Mouse (Mus musculus): ENCODE results near the gene Tbc1d19. TPM values are rescaled to one million over a fixed set of nuclear protein-coding genes. Genes with fewer than 3 reads are reported as not detected.

Tbc1d19 gene
- 10 to 100 TPM; 22.4 to 22.6 TPM for total RNA-seq (2021)

- DNase-seq = peak; percentile 91
- intact Hi-C loops (cut with DNase I) = no loop called here
These were observed at the start of gene Tbc1d19 for GRCm38 (mm10) chr5:53809115-53809991. TSS of gene Tbc1d19 (plus strand) at chr5:53809606.

DNA sequence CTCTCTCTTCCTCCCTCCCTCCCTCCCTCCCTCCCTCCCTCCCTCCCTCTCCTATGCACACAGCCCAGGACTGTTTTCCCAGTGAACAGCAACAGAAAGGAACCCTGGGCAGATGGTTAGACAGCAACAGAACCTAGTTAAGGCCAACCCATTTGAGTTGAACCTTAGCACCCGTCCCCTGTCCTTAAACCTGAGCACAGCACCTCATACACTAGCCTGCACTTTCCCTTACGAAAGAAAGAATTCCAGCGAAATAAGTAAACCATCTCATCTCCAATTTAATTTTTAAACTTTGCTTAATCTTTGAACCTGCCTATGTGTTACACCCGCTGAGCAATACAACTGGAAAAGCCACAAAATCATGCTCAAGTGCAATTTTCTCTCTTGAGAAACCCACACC is 49.5 kb upstream of the Tbc1d19 start:
- DNase-seq = no peak
- intact Hi-C loops (cut with DNase I) = no loop called here

- DNase-seq = no peak
- intact Hi-C loops (cut with DNase I) = no loop called here
These were observed 48.5 kb upstream of the Tbc1d19 start for GRCm38 (mm10) chr5:53760914-53761313.

DNA sequence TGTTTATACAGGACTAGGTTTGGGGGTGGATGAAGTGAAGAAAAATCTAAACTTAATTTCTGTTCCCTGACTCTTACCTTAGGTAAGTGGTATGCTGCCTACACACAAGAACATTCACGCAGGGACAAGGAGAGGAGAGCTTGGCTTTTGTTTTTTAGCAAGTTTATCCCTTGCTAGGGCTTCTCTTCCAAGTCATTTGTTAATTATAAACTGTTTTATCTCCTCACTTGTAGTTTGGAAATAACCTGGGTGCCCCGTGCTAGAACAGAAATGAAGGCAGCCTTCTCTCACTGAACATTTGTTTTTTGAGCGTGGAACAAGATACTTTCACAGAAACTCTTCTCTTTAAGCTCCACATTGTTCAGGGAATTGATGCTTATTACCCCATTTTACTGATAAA is 48.1 kb upstream of the Tbc1d19 start:
- intact Hi-C loops (cut with DNase I) = no loop called here
- no peak for DNase-seq

DNA sequence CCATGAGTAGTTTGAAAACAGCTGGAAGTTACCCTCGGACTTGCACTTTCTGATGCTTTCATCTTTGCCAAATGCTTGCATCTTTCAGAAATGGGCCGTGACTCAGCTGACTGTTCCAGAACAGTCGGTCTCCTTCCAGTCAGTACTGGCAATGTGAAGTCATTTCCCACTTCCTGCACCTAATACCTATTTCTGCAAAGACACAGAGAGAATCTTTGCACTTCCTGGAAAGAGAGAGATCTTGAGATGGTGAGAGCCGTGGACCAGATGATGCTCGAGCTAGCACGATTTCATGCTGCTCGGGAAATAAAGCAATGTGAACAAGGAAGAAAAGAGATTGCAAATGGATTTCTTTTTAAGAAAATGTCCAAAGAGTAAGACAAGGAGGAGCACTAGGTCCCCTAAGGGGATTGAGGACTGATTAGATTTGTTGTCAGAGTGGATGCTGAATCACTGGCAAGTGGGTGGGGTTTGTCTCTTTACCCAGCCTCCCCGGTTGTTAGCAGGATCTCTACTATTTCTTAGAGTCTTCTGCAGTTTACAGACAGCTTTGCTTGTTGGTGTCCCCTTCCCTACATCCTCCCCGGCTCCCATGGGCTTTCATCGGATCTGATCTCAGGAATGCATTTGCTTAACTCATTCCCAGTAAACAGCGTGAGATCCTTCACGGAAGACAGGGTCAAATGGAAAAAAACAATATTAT is 24.4 kb upstream of the Tbc1d19 start:
- DNase-seq = peak; percentile 4 to 28
- intact Hi-C loops (cut with DNase I) = no loop called here

DNA sequence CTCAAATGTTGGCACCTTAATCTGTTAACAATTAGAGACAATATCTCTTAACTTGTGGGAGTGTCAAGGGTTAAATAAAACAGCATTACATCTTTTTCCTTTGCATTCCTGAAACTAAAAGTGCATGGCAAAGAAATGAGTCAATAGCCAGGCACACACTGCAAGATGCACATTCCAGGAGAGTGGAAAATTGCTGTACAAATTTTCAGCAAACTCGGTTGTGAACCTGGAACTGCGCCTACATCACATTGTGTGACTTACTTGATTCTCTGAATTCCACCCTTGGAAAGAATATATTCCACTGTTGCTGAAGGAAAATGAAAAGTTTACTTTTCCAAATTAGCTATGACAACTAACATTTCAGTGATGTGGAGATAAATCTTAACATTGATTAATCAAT is 8.0 kb upstream of the Tbc1d19 start:
- DNase-seq = no peak
- intact Hi-C loops (cut with DNase I) = no loop called here

GRCm38 (mm10) chr5:53819711-53820110 is 10.3 kb downstream of the Tbc1d19 start:
- DNase-seq = no peak
- intact Hi-C loops (cut with DNase I) = no loop called here

GRCm38 (mm10) chr5:53825886-53826285 is 16.5 kb downstream of the Tbc1d19 start:
- intact Hi-C loops (cut with DNase I) = no loop called here
- no peak for DNase-seq

DNA sequence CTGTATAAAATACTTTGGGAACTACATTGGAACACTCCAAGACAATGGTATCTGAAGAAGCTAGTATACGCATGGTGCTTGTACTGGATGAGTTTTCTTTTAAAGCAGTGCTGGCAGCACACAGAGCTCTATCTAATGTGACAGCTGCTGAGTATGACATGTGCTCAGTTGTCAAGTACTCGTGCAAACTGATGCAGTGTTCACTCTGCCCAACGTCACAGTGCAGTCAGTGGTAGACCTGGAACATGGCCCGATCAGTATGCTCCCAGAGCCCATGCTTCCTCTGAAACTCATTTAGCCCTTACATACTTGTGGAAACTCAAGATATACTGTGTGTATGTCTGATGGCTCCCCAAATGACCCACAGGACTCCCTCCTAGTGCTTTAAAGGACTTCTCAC is 25.1 kb downstream of the Tbc1d19 start:
- intact Hi-C loops (cut with DNase I) = no loop called here
- no peak for DNase-seq

- intact Hi-C loops (cut with DNase I) = no loop called here
- no peak for DNase-seq
These were observed 31.9 kb downstream of the Tbc1d19 start for GRCm38 (mm10) chr5:53841256-53841655.

DNA sequence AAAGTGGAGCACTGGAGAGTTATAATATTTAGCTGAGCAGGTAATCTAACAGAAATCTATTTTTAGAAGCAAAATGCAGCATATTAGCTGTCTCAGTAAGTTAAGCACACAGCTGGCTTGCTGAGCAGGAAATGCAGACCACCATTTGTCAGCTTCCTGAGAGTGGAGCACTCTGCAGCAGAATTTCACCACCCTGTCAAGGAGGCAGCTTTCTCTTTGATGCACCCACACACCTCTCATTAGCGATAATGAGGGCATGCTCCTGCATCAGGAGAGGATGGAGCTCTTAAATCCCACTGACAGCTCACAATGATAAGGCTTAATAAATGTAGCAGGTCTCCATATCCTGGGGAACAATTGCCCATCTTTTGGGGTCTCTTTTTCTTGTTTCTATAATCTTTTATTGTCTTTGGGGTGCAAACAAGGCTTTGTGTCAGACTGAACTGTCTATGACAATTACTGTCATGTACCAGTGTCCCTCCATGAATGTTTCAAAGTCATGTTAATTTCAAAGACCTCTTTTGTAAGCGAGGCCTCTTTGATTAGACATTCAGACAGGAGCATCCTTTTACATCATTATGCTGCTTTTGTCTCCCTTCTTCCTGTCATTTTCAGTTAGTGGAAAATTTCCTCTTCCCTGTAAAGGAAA is 39.0 kb downstream of the Tbc1d19 start:
- intact Hi-C loops (cut with DNase I) = no loop called here
- DNase-seq = no peak

DNA sequence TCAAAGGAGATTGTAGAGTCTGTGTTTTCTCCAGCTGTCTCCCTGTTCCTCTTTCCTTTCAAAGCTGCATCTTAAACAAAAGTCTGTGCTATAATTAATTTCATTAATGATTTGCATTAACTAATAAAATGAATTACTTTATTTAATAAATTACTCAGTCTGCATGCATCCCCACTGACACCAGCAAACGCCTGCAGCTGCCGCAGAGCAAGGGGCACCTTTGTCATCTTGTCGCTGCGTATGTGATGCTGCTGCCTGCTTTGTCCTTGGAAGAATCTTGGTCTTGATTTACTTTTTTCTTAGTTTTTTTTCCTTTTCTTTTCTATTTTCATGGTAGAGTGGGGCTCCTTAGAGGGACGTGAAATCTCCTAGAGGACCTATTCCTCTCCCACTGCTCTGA is 43.2 kb downstream of the Tbc1d19 start:
- no peak for DNase-seq
- intact Hi-C loops (cut with DNase I) = no loop called here

DNA sequence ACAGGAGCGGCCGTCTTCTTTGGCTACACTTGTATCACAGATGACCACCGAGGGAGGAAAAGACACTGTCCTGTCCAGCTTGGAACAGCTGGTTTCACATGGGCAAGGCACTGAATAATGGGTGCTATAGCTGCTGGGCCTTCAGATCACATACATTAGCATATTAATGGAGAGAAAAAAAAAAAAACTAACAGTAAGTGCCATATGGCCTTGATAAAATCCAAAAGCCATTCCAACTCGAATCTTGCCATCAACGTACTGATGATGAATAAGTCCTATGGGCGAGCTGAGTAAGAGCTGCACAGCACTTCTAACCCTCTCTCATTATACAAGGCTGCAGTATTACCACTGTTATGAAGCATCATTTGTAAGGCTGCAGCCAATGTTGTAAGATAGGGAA is 45.2 kb downstream of the Tbc1d19 start:
- no peak for DNase-seq
- intact Hi-C loops (cut with DNase I) = no loop called here

- DNase-seq = no peak
- intact Hi-C loops (cut with DNase I) = no loop called here
These were observed 46.6 kb downstream of the Tbc1d19 start for GRCm38 (mm10) chr5:53856011-53856410.

DNA sequence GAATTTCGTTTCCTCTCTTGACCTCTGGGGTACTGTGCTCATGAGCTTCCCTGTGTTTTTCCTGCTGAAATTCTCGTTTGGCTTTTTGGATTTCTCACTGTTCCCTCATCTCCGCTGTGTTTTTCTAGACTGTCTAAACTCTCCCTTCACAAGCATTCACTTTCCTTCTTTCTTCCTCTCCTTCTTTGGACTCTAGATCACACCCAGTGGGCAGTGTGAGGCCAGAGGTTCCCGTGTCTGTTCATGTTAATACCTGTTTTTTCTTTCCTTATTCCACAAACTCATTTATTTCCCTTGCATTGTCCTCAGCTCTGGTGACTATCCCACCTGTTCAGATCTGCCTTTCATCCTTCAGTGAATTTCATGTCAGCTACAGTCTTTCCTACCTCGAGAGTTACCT is 55.7 kb downstream of the Tbc1d19 start:
- intact Hi-C loops (cut with DNase I) = no loop called here

DNA sequence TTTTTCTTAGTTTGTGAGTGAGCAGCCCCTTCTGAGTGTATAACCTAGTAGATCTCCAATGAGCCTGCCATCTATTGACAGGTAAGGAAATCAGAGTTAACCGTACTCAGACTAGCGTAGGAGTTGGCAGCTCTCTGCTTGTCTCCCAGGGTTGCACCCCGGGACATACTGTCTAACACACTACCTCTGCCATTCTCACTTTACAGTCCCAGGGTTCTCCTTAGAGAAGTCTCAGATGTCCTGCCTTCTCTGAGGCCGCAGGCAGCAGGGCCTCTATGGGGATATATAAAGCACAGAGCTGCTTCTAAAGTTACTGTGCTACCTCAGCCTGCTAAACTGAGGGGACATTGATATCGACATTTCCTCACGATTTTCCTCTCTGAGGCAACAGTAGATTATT is 56.6 kb downstream of the Tbc1d19 start:
- no peak for DNase-seq
- intact Hi-C loops (cut with DNase I) = no loop called here

More for the DNA sequence above, 55.7 kb downstream of the Tbc1d19 start:
- no peak for DNase-seq

DNA sequence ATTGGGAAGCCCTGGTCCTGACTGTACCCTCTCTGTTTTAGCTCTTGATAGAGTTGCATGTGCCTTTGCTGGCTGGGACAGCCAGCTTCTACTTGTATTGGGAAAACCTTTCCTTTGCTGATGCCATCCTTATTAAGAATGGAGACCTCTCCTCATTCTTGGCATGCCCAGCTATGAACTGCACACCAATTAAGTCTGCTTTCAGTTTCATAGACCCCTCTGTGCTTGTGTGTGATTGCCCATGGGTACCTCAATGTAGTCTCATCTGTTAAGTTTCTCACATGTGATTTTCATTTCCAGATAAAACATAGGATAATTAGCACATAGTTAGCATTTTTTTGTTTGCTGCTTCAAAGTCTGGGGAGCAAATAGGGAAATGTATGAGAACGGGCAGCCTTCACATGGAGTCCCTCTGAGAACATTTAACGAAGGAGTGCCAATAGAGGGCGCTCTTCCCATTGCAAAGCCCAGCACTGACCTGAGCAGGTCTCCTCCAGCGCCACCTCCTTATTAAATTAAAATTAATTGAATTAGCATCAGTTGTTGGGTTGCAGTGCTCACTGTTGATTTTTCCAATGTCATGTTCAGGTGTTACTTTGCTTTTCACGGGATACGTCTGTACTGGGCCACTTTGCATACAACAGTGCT is 62.4 kb downstream of the Tbc1d19 start:
- peak; percentile 72 to 84 for DNase-seq
- intact Hi-C loops (cut with DNase I) = loop anchor here (1.0 to 5.0 kb wide), 3 partner anchors 77 to 242 kb away; partner anchors contain the start of gene Stim2

- intact Hi-C loops (cut with DNase I) = loop anchor here (5.0 kb wide), 1 partner anchor 122 kb away; the partner anchor contains the start of gene Stim2
- DNase-seq = no peak
These were observed 65.6 kb downstream of the Tbc1d19 start for GRCm38 (mm10) chr5:53874966-53875365.

- intact Hi-C loops (cut with DNase I) = loop anchor here (5.0 kb wide), 1 partner anchor 47 kb away; no protein-coding TSS in a partner anchor
- DNase-seq = peak; percentile 25 to 47
These were observed 71.3 kb downstream of the Tbc1d19 start for GRCm38 (mm10) chr5:53880724-53881123.

DNA sequence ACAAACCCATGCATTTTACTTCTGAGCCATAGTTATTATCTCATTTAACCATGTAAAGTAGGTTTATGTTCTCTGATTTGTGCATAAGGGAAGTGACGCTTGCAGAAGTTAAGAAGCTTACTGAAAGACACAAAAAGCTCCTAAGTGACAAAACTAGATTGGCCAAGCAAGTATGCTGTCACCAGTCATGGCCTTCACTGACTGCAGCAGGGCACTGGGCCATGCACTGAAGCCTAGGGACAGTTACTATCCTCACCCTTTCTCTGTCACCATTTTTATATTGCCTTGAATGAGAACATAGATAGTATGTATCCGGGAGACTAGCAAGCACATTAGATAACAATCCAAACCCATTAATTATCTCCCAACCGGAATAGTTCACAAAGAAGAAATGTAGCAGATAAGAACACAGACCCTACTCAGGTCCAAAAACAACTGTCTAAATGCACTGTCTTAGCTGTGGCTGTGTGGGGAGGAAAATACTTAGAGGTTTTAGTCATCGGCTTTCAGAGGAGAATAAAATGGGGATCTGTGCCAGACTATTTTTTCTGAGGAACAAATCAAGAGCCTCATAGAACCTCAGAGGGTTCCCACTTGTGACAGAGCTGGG is 72.1 kb downstream of the Tbc1d19 start:
- intact Hi-C loops (cut with DNase I) = loop anchor here (5.0 kb wide), 1 partner anchor 46 kb away; no protein-coding TSS in a partner anchor

More for the DNA sequence above, 72.1 kb downstream of the Tbc1d19 start:
- DNase-seq = peak; percentile 45 to 46

All from heart, postnatal 10 days (tissue).